Comparison of ENCODE assay signal across 16 mouse cellular contexts in genomic region chr8:30269949-30270910, GRCm38 (mm10).
"Had no signal": no experiment of that assay in that cellular context is flagged by ENCODE, and none has a peak within 500 bp of the region (broad histone marks: within the 10 kb centered on the region; RNA-seq: fewer than 3 reads in every experiment).

No protein-coding gene starts in this region.

- H3K9me3 ChIP-seq: limb, embryonic 12.5 days; liver, embryonic 13.5 days; lung, embryonic 15.5 days; megakaryocyte, embryonic 14.5 days; midbrain, embryonic 15.5 days; neural tube, embryonic 13.5 days had no signal

- DNase-seq: kidney, adult 9 months; kidney, postnatal 4 days; liver; liver, embryonic 13.5 days; liver, postnatal 0 days; lung, postnatal 14 days; right cerebral cortex, postnatal 14 days; thymus, postnatal 4 days had no signal

- H3K27ac ChIP-seq: kidney, postnatal 0 days; limb, embryonic 12.5 days; liver, embryonic 13.5 days; lung, embryonic 15.5 days; macrophage; midbrain, embryonic 15.5 days; neural tube, embryonic 13.5 days had no signal

- H3K4me2 ChIP-seq: limb, embryonic 12.5 days; liver, embryonic 13.5 days; lung, embryonic 15.5 days; midbrain, embryonic 11.5 days; midbrain, embryonic 15.5 days; neural tube, embryonic 13.5 days had no signal

- H3K4me3 ChIP-seq: limb, embryonic 12.5 days; liver, embryonic 13.5 days; lung, embryonic 15.5 days; megakaryocyte, embryonic 14.5 days; midbrain, embryonic 15.5 days; neural tube, embryonic 13.5 days had no signal

- H3K4me1 ChIP-seq: limb, embryonic 12.5 days; liver, embryonic 13.5 days; lung, embryonic 15.5 days; megakaryocyte, embryonic 14.5 days; midbrain, embryonic 15.5 days; neural tube, embryonic 13.5 days had no signal

- H3K9ac ChIP-seq: limb, embryonic 12.5 days; liver, embryonic 13.5 days; liver, postnatal 0 days; lung, embryonic 15.5 days; midbrain, embryonic 15.5 days; neural tube, embryonic 13.5 days had no signal

- ATAC-seq: liver, postnatal 0 days; midbrain, embryonic 15.5 days had no signal

- H3K36me3 ChIP-seq: limb, embryonic 12.5 days; liver, embryonic 13.5 days; lung, embryonic 15.5 days; midbrain, embryonic 15.5 days; neural tube, embryonic 13.5 days had no signal

- H3K27me3 ChIP-seq: limb, embryonic 12.5 days; liver, embryonic 13.5 days; lung, embryonic 15.5 days; megakaryocyte, embryonic 14.5 days; midbrain, embryonic 15.5 days; neural tube, embryonic 13.5 days had no signal
